Mouse (Mus musculus) frontal cortex, adult (tissue): ENCODE results near the gene Iqsec1.

Experiments
- ATAC-seq: cut with Nextera tagmentation; 2 replicates; pipeline ENCODE4 v1.9.2; 2017; ENCODE audit warnings: mild to moderate bottlenecking, moderate library complexity, mixed read lengths; ENCODE audit not compliant: low TSS enrichment

Gene Iqsec1

DNA sequence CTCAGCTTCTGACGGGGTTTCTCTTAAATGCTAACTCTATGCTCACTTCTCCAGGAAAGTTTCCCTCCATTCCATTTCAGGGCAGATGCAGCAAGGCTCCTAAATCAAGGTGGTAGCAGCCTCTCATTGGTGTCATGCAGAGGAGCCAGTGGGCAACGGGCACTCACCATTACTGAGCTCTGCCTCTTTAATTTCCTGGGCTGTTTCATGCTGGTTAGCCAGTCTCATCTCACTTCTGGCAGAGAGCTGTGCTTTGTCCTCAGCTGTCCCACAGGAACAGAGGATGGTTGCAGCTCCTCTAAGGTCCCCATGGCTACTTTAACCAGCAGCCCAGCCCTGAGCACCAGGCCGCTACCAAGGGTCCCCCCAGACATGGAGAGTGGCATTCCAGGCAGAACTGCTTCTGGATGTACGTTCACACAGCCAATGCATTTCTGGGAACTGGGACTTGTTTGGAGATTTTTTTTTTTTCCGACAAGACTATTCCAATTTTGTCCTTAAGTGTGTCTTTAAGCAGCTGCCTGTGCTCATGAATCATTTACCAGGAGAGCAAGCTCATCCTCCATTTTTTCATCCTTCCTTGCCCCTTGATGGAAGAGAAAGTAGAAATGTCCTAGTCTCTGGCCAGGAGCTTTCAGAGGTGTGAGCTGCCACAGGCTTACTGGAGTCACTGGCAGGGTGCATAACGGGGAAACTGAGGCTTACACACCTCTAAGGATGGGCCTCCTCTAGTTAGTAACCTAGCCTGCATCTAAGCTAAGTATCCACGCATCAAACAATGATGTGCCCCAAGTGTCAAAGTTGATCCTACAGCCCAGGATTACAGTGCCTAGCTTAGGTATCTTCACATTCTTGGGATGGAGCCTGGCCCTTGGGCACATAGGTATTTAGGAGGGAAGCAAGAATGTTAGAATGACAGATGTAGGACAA, 98.9 kb downstream of the Iqsec1 start:
- peak; percentile 48 for ATAC-seq

- ATAC-seq, result peak; percentile 36; the same call in 1 of the 2 replicates
Measured at GRCm38 (mm10) chr6:90887024-90887775, 101.3 kb downstream of the Iqsec1 start.

GRCm38 (mm10) chr6:90885626-90886025, 102.9 kb downstream of the Iqsec1 start:
- no peak for ATAC-seq

- no peak for ATAC-seq
Measured at GRCm38 (mm10) chr6:90884631-90885030, 103.9 kb downstream of the Iqsec1 start.

DNA sequence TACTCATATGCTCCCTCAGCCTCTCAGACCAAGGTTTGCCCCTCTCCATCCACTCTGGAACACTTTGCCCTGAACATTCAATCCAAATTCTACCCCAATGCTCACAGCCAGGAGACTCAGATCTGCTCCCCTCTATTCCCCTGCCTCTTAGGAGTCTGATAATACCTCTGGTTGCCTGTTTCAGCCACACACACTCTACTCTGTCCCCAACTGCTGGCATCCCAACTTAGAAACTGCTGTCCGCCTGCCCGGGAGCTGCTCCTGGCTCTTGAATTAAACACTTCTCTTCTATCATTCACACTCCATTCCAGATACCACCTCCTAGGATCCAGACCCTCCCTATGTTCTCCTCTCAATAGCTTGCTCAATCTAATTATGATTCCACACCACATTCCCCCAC, 107.5 kb downstream of the Iqsec1 start:
- ATAC-seq, result peak; percentile 42

DNA sequence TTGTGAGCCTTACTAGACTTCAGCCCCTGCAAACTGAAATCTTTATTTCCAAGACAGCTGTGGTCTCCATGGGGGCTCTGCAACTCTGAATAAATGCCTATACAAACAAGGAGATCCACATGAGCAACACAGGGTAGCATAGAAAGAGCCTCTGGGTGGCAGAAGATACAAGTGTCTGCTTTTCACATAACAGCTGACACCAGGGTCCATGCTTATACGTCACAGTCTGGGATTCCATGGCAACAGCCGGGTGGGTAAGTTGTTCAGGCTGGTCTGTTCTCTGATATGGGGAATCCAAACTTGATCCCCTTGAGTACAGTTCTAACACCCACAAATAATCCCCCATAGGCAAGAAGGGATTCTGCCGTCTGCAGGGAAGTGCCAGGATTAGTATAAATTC, 108.1 kb downstream of the Iqsec1 start:
- peak; percentile 71 for ATAC-seq

- ATAC-seq, result peak; percentile 81
Measured at GRCm38 (mm10) chr6:90871581-90871980, 116.9 kb downstream of the Iqsec1 start.

- peak; percentile 62 for ATAC-seq
Measured at GRCm38 (mm10) chr6:90868033-90868432, 120.5 kb downstream of the Iqsec1 start.

DNA sequence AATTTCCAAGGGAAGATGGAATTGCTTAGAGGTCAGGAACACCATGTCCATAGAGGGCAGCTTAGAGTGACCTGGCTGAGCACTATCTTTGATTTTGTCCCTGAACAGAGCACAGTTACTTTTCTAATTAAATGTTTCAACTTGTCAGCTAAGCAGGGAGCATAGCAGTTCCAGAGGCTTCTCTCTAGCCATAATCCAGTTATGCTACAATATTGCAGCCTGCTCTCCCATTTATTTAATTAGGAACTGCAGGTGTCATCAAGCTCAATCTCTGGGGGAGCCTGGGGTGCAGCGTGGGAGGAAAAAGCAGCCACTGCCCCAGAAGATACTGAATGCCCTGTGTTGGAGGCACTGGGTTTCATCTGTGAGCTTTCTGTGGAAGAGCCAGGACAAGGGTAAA, 127.1 kb downstream of the Iqsec1 start:
- no peak for ATAC-seq

- ATAC-seq, result no peak
Measured at GRCm38 (mm10) chr6:90857844-90858243, 130.6 kb downstream of the Iqsec1 start.

- ATAC-seq, result no peak
Measured at GRCm38 (mm10) chr6:90852360-90852759, 136.1 kb downstream of the Iqsec1 start.

- peak; percentile 83 for ATAC-seq
Measured at GRCm38 (mm10) chr6:90848068-90848467, 140.4 kb downstream of the Iqsec1 start.

DNA sequence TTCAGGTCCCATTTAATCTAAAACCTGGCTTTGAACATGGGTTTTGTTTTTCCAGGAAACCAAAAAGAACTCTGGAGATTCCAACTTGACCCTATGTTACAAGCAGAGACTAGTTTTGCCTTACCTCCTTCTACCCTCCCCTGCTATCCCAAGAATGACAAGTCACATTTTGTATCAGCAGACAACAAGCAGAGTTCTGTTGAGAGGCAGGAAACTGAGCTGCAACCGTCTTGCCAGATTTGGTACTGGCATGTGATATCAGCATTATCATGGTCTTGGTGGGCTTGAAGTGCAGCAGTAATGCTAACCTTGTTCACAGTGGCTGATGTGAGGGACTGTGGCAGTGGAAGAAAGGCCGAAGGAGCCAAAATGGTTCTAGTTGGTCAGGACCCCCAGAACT, 141.0 kb downstream of the Iqsec1 start:
- ATAC-seq, result no peak

- ATAC-seq, result no peak
Measured at GRCm38 (mm10) chr6:90839972-90840371, 148.5 kb downstream of the Iqsec1 start.

- no peak for ATAC-seq
Measured at GRCm38 (mm10) chr6:90836749-90837148, 151.7 kb downstream of the Iqsec1 start.

GRCm38 (mm10) chr6:90829536-90829935, 158.9 kb downstream of the Iqsec1 start:
- ATAC-seq, result peak; percentile 88

- ATAC-seq, result no peak
Measured at GRCm38 (mm10) chr6:90825063-90825462, 163.4 kb downstream of the Iqsec1 start.

DNA sequence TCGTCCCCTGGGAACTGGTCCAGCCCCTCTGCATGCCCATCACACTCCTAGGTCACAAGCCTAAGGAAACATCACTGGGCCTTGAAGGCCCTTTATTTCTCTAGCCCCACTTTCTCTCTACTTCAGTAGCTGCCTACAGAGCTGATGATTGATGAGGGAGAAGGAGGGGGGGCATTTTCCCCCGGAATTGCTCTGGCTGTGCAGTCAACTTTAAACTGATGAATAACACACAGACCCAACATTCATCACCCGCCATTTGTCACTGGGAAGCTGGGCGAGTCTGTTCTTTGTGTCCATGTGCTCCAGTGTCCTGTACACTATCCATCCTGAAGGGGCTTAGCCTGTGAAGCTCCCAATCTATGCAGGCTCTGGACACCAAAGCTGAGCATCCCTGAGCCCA, 165.2 kb downstream of the Iqsec1 start:
- ATAC-seq, result no peak

GRCm38 (mm10) chr6:90821916-90822602, 166.4 kb downstream of the Iqsec1 start:
- peak; percentile 46 for ATAC-seq

GRCm38 (mm10) chr6:90819880-90820279, 168.6 kb downstream of the Iqsec1 start:
- ATAC-seq, result no peak

DNA sequence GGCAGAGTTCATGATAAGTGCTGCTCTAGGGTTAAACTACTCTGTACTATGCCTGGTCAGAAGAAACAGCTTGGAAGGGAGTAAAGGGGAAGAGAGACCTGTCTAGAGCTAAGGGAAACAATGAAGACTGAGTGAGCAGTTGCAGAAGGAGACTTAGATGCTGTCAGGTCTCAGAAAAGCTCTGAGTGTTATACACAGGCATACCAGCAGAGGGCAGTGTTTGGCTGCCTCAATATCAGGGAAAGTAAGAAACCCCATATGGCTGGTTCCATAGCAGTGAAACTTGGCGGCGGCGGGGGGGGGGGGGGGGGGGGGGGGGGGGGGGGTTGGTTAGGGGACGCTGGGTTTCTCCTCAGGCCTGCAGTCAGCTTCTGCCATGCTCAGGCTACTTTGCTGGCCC, 169.5 kb downstream of the Iqsec1 start:
- peak; percentile 28; the same call in 1 of the 2 replicates for ATAC-seq

- no peak for ATAC-seq
Measured at GRCm38 (mm10) chr6:90816551-90816950, 171.9 kb downstream of the Iqsec1 start.
